Mouse (Mus musculus): ENCODE measurements around the gene Cnp. TPM values are rescaled to one million over a fixed set of nuclear protein-coding genes. Genes with fewer than 3 reads are reported as not detected.

Gene Cnp
- polyA plus RNA-seq, 1 experiment, result 138 TPM

DNA sequence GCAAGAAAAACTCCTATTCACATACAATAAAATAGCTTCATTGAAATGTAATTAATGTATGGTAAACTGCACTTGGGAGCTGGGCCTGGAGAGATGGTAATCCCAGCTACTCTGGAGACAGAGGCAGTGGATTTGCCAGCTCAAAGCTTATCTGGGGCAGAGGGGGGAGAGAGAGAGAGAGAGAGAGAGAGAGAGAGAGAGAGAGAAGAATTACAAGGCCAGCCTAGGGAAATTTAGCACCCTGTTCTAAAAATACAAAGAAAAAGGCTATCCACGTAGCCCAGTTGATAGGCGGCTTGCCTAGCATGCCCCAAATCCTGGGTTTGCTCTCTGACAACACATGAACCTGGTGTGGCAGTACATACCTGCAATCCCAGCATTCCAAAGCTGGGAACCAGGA lies 33.1 kb upstream of the Cnp start:
- Histone ChIP-seq H3K4me1 (replicated peaks; ENCODE audit: control insufficient read depth, insufficient read depth, low read length) (peaks cover 10% of the 10 kb centered on the region), H3K36me3 (ENCODE audit: control insufficient read depth, insufficient read depth, low read length) (no peaks in the 10 kb centered on the region), H3K27ac (ENCODE audit: control insufficient read depth, insufficient read depth, low read length) (no peak overlapping the region), H3K4me3 (ENCODE audit: control insufficient read depth, insufficient read depth, low read length) (no peak overlapping the region), H3K27me3 (ENCODE audit: control insufficient read depth, insufficient read depth, low read length) (no peaks in the 10 kb centered on the region)
- no peak for DNase-seq
- 93% methylated on average over 2 of the region's 2 CpGs for WGBS
- no peak for TF ChIP-seq POLR2A (IDR thresholded peaks at IDR 0.05; ENCODE audit: control insufficient read depth, extremely low read depth, insufficient read depth, low read length, poor library complexity)
- TF ChIP-seq CTCF (IDR thresholded peaks at IDR 0.05; ENCODE audit: borderline replicate concordance, control insufficient read depth, extremely low read depth, insufficient read depth, low read length, poor library complexity), result no peak

DNA sequence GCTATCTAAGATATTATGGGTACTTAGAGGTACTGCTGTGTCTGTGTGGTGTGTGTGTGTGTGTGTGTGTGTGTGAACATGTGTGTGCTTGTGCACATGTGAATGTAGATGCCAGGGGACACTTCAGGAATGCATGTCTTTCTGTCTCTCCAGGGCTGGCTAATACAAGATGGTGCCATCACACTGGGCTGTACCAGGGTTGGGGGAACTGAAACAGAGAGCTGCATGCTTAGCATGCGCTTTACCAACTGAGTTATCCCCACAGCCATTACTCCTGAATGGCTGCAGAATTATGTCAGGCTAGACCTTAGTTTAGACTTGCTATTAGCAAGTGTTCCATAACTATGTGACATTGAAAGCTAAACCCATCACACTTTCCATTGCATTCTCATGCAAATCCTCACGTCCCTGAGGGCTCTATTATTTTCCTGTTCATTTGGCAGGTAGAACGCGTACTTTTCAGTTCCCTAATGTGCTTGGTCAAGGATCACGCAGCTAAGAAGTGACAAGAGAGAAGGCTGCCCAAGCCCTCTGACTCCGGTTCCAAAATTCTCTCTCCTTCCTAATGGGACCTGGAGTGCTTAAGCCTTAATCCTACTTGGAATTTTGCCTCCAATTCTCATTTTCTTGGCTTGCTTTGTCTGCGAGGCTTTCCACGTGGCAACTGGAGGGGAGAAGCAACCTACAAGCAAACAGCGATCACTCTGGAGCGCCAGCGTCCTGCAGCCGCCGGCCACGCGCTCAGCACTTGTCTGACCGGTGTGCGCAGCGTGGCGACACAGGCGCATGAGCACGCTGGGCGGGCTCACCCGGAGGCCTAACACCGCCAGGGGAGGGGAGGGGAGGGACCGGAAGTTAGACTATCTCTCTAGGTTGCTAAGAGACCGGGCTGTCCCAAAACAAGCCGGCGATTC lies 29.6 kb upstream of the Cnp start, which contains the start of gene Ttc25:
TSS of gene Ttc25 (plus strand) at position 776 of the 914 bp plus-strand sequence.
- WGBS, result 13% methylated on average over 28 of the region's 28 CpGs
- peak within 1 kb of the TSS; percentile 35 for H3K4me3 ChIP-seq (ENCODE audit: control insufficient read depth, insufficient read depth, low read length)
- TF ChIP-seq POLR2A (IDR thresholded peaks at IDR 0.05; ENCODE audit: control insufficient read depth, extremely low read depth, insufficient read depth, low read length, poor library complexity) (0 out of 2 replicates have a peak, but pooled peaks have one; percentile 24), CTCF (IDR thresholded peaks at IDR 0.05; ENCODE audit: borderline replicate concordance, control insufficient read depth, extremely low read depth, insufficient read depth, low read length, poor library complexity) (peak; percentile 51; the same call in 1 of the 2 replicates)

DNA sequence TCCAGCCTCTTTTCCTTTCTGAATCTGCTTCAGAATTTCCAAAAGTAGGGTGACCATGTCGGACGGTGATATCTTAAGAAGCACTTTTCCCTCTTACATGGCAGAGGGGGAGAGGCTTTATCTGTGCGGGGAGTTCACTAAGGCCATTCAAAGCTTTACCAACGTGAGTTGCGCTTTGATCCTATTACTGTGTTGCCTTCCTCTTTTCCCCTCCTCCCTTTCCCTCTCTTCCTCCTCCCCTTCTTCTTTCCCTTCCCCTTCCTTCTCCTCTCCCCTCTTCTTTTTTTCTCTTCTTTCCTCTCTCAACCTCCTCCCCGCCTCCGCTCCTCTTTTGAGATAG lies 29.0 kb upstream of the Cnp start:
- WGBS, result 28% methylated on average over 7 of the region's 7 CpGs
- DNase-seq, result no peak
- TF ChIP-seq POLR2A (IDR thresholded peaks at IDR 0.05; ENCODE audit: control insufficient read depth, extremely low read depth, insufficient read depth, low read length, poor library complexity), result no peak
- TF ChIP-seq CTCF (IDR thresholded peaks at IDR 0.05; ENCODE audit: borderline replicate concordance, control insufficient read depth, extremely low read depth, insufficient read depth, low read length, poor library complexity), result no peak
- Histone ChIP-seq H3K36me3 (ENCODE audit: control insufficient read depth, insufficient read depth, low read length) (no peaks in the 10 kb centered on the region), H3K27ac (ENCODE audit: control insufficient read depth, insufficient read depth, low read length) (no peak overlapping the region), H3K4me3 (ENCODE audit: control insufficient read depth, insufficient read depth, low read length) (peak overlapping the region; percentile 33), H3K27me3 (ENCODE audit: control insufficient read depth, insufficient read depth, low read length) (no peaks in the 10 kb centered on the region), H3K4me1 (replicated peaks; ENCODE audit: control insufficient read depth, insufficient read depth, low read length) (peaks cover 10% of the 10 kb centered on the region)

More for the DNA sequence above, 29.6 kb upstream of the Cnp start, which contains the start of gene Ttc25:
- peak; percentile 77 for DNase-seq
- H3K27me3 ChIP-seq (ENCODE audit: control insufficient read depth, insufficient read depth, low read length), result no peaks in the 10 kb centered on the region
- no peaks in the 10 kb centered on the region for H3K36me3 ChIP-seq (ENCODE audit: control insufficient read depth, insufficient read depth, low read length)
- H3K4me1 ChIP-seq (replicated peaks; ENCODE audit: control insufficient read depth, insufficient read depth, low read length), result peaks cover 10% of the 10 kb centered on the region
- H3K27ac ChIP-seq (ENCODE audit: control insufficient read depth, insufficient read depth, low read length), result no peak within 1 kb of the TSS

DNA sequence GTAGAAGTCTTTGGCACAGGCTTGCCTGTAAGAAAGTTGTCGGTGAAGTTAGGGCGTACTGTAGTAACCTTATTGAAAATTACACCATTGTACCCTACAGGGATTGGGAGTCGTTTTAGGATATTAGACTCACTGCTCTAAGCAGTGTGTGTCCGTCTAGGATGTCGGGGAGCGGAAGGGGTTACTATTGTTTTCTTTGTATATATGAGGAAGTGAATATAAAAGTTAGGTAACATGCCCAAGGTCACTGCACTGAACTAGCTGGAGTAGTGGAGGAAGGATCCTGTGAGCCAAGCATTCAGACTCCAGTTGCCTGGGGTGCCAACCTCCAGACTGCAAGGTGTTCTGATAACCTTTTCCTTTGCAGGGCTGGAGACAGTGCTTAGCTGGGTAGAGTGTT lies 27.7 kb upstream of the Cnp start:
- WGBS, result 93% methylated on average over 6 of the region's 6 CpGs
- no peak for DNase-seq
- no peak for TF ChIP-seq CTCF (IDR thresholded peaks at IDR 0.05; ENCODE audit: borderline replicate concordance, control insufficient read depth, extremely low read depth, insufficient read depth, low read length, poor library complexity)
- TF ChIP-seq POLR2A (IDR thresholded peaks at IDR 0.05; ENCODE audit: control insufficient read depth, extremely low read depth, insufficient read depth, low read length, poor library complexity), result no peak

DNA sequence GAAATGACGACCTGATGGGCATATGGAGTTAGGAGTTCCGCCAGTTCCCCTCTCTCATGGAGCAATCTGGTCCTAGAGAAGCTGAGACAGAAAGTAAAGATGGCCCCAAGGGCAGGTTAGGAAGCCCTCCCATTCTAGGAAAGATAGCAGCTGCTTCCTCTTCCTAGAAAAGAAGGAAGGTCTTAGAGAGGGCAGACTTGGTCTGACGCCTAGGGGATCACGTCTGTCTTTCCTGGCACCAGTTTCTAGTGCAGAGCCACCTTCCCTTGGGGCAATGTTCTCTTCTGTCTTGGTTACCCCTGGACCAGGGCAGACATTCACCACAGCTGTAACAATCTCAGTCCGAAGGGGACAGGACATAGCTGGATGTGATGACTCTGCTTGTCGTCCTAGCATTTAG lies 26.6 kb upstream of the Cnp start:
- Histone ChIP-seq H3K4me1 (replicated peaks; ENCODE audit: control insufficient read depth, insufficient read depth, low read length) (peaks cover 10% of the 10 kb centered on the region), H3K4me3 (ENCODE audit: control insufficient read depth, insufficient read depth, low read length) (no peak overlapping the region)

More for the DNA sequence above, 27.7 kb upstream of the Cnp start:
- no peaks in the 10 kb centered on the region for H3K36me3 ChIP-seq (ENCODE audit: control insufficient read depth, insufficient read depth, low read length)
- no peak overlapping the region for H3K27ac ChIP-seq (ENCODE audit: control insufficient read depth, insufficient read depth, low read length)
- H3K27me3 ChIP-seq (ENCODE audit: control insufficient read depth, insufficient read depth, low read length), result no peaks in the 10 kb centered on the region
- H3K4me1 ChIP-seq (replicated peaks; ENCODE audit: control insufficient read depth, insufficient read depth, low read length), result peaks cover 10% of the 10 kb centered on the region
- H3K4me3 ChIP-seq (ENCODE audit: control insufficient read depth, insufficient read depth, low read length), result no peak overlapping the region

DNA sequence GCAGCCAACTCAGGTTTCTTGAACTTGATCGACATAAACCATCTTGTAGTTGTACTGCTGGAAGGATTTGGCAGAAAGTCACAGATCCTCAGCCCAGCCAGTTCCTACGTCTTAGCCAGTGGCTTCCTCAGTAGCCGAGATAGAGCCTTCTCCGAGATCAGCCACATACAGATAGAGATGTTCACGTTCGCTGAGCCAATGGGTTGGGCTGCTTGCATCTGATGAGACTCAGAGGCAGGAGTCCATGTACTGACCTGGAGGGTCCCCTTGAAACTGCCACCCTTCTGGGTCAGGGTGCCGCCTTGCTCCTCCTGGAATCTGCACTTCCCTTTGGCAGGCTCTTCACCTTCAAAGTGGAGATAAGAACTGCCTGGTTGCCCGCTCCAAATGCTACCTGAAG lies 25.2 kb upstream of the Cnp start:
- no peak overlapping the region for H3K4me3 ChIP-seq (ENCODE audit: control insufficient read depth, insufficient read depth, low read length)
- WGBS, result 95% methylated on average over 8 of the region's 8 CpGs
- H3K27ac ChIP-seq (ENCODE audit: control insufficient read depth, insufficient read depth, low read length), result no peak overlapping the region
- no peak for DNase-seq
- H3K36me3 ChIP-seq (ENCODE audit: control insufficient read depth, insufficient read depth, low read length), result no peaks in the 10 kb centered on the region
- peaks cover 10% of the 10 kb centered on the region for H3K4me1 ChIP-seq (replicated peaks; ENCODE audit: control insufficient read depth, insufficient read depth, low read length)
- no peaks in the 10 kb centered on the region for H3K27me3 ChIP-seq (ENCODE audit: control insufficient read depth, insufficient read depth, low read length)
- TF ChIP-seq POLR2A (IDR thresholded peaks at IDR 0.05; ENCODE audit: control insufficient read depth, extremely low read depth, insufficient read depth, low read length, poor library complexity) (no peak), CTCF (IDR thresholded peaks at IDR 0.05; ENCODE audit: borderline replicate concordance, control insufficient read depth, extremely low read depth, insufficient read depth, low read length, poor library complexity) (no peak)

More for the DNA sequence above, 26.6 kb upstream of the Cnp start:
- DNase-seq, result no peak
- WGBS, result 65% methylated on average over 6 of the region's 6 CpGs
- TF ChIP-seq CTCF (IDR thresholded peaks at IDR 0.05; ENCODE audit: borderline replicate concordance, control insufficient read depth, extremely low read depth, insufficient read depth, low read length, poor library complexity) (no peak), POLR2A (IDR thresholded peaks at IDR 0.05; ENCODE audit: control insufficient read depth, extremely low read depth, insufficient read depth, low read length, poor library complexity) (no peak)
- no peaks in the 10 kb centered on the region for H3K36me3 ChIP-seq (ENCODE audit: control insufficient read depth, insufficient read depth, low read length)
- no peaks in the 10 kb centered on the region for H3K27me3 ChIP-seq (ENCODE audit: control insufficient read depth, insufficient read depth, low read length)
- no peak overlapping the region for H3K27ac ChIP-seq (ENCODE audit: control insufficient read depth, insufficient read depth, low read length)
